Mouse (Mus musculus): Measurements from ENCODE around the gene Rhebl1. TPM values are rescaled to one million over a fixed set of nuclear protein-coding genes. Genes with fewer than 3 reads are reported as not detected.

Gene Rhebl1
- polyA plus RNA-seq, 1 experiment from 2014 or later: 32.1 TPM

Other genes with a start within 250 kb of the Rhebl1 start
- gene Ddx23, start 231.6 kb downstream of the Rhebl1 start, polyA plus RNA-seq (2015; fragmentation: Nextera tagmentation; extraction: Ambion mirVana): 19.4 and 24.8 TPM in 2 replicates
- 10.3 and 10.4 TPM in 2 replicates for gene Rnd1, start 217.1 kb downstream of the Rhebl1 start, polyA plus RNA-seq (2015; fragmentation: Nextera tagmentation; extraction: Ambion mirVana)
- 6.8 TPM in 2 replicates for gene Ccdc65, start 186.3 kb downstream of the Rhebl1 start, polyA plus RNA-seq (2015; fragmentation: Nextera tagmentation; extraction: Ambion mirVana)
- gene Fkbp11, start 166.3 kb downstream of the Rhebl1 start, polyA plus RNA-seq (2015; fragmentation: Nextera tagmentation; extraction: Ambion mirVana): 5.7 TPM in 2 replicates
- 100.0 and 107 TPM in 2 replicates for gene Arf3, start 131.3 kb downstream of the Rhebl1 start, polyA plus RNA-seq (2015; fragmentation: Nextera tagmentation; extraction: Ambion mirVana)
- gene Wnt10b, start 116.4 kb downstream of the Rhebl1 start, polyA plus RNA-seq (2015; fragmentation: Nextera tagmentation; extraction: Ambion mirVana): not detected in 2 replicates
- gene Wnt1, start 104.7 kb downstream of the Rhebl1 start, polyA plus RNA-seq (2015; fragmentation: Nextera tagmentation; extraction: Ambion mirVana): 1.9 and 2.5 TPM in 2 replicates
- gene Ddn, start 85.0 kb downstream of the Rhebl1 start, polyA plus RNA-seq (2015; fragmentation: Nextera tagmentation; extraction: Ambion mirVana): 0.34 and 0.48 TPM in 2 replicates
- 73.4 and 75.3 TPM in 2 replicates for gene Prkag1, start 63.0 kb downstream of the Rhebl1 start, polyA plus RNA-seq (2015; fragmentation: Nextera tagmentation; extraction: Ambion mirVana)
- 10.6 and 11.4 TPM in 2 replicates for gene Kmt2d, start 23.3 kb downstream of the Rhebl1 start, polyA plus RNA-seq (2015; fragmentation: Nextera tagmentation; extraction: Ambion mirVana)
- 1.9 and 2.5 TPM in 2 replicates for gene Dhh, start 4.0 kb upstream of the Rhebl1 start, polyA plus RNA-seq (2015; fragmentation: Nextera tagmentation; extraction: Ambion mirVana)
- gene Lmbr1l, start 23.7 kb upstream of the Rhebl1 start, polyA plus RNA-seq (2015; fragmentation: Nextera tagmentation; extraction: Ambion mirVana): 26.8 and 29.3 TPM in 2 replicates
- 1,411 and 1,419 TPM in 2 replicates for gene Tuba1b, start 40.0 kb upstream of the Rhebl1 start, polyA plus RNA-seq (2015; fragmentation: Nextera tagmentation; extraction: Ambion mirVana)
- gene Gm49450, start 59.0 kb upstream of the Rhebl1 start, polyA plus RNA-seq (2015; fragmentation: Nextera tagmentation; extraction: Ambion mirVana): not detected in 2 replicates
- gene Tuba1a, start 59.2 kb upstream of the Rhebl1 start, polyA plus RNA-seq (2015; fragmentation: Nextera tagmentation; extraction: Ambion mirVana): 14,750 and 15,534 TPM in 2 replicates
- gene Tuba1c, start 135.4 kb upstream of the Rhebl1 start, polyA plus RNA-seq (2015; fragmentation: Nextera tagmentation; extraction: Ambion mirVana): 22.5 and 25.3 TPM in 2 replicates
- 57.5 and 89.3 TPM in 2 replicates for gene Prph, start 160.6 kb upstream of the Rhebl1 start, polyA plus RNA-seq (2015; fragmentation: Nextera tagmentation; extraction: Ambion mirVana)
- gene Troap, start 180.0 kb upstream of the Rhebl1 start, polyA plus RNA-seq (2015; fragmentation: Nextera tagmentation; extraction: Ambion mirVana): 8.5 and 10.1 TPM in 2 replicates
- 6.4 and 7.8 TPM in 2 replicates for gene C1ql4, start 193.3 kb upstream of the Rhebl1 start, polyA plus RNA-seq (2015; fragmentation: Nextera tagmentation; extraction: Ambion mirVana)
- gene Dnajc22, start 198.6 kb upstream of the Rhebl1 start, polyA plus RNA-seq (2015; fragmentation: Nextera tagmentation; extraction: Ambion mirVana): 1.1 and 1.3 TPM in 2 replicates
- gene Spats2, start 231.4 kb upstream of the Rhebl1 start, polyA plus RNA-seq (2015; fragmentation: Nextera tagmentation; extraction: Ambion mirVana): 32.3 and 34.9 TPM in 2 replicates